Mouse (Mus musculus): Measurements from ENCODE around the gene Rpgrip1l.

- no peak for TF ChIP-seq GATA1 (IDR thresholded peaks at IDR 0.05; ENCODE audit: low read length)
- TF ChIP-seq TAL1 (IDR thresholded peaks at IDR 0.05; ENCODE audit: low read length) = no peak
Observed at GRCm38 (mm10) chr8:91192941-91193340, 120.1 kb downstream of the Rpgrip1l start.
